Mouse (Mus musculus): ENCODE measurements around the gene Fras1.

The Fras1 gene

DNA sequence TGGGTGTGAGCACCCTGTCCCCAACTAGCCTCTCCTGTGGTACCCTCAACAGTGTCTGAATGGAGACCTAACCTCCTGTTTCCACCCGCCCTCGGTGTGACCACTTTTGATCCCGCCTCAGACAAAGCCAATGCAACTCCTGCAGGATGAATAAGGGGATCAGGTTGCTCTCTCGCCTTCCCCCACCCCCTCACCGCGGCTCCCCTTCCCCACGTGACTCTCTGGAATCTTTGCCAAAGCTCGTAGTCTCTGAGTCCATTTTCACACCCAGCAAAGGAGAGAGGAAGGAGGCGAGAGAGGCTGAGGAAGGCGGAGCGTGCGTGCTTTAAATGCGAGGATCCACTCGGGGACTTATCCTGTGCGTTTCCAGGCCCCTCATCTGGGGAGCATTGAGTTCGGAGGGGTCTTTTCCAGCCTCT is at the start of gene Fras1:
Fras1 (plus strand) TSS at position 389 of the 419 bp plus-strand sequence.
- no peak for DNase-seq

DNA sequence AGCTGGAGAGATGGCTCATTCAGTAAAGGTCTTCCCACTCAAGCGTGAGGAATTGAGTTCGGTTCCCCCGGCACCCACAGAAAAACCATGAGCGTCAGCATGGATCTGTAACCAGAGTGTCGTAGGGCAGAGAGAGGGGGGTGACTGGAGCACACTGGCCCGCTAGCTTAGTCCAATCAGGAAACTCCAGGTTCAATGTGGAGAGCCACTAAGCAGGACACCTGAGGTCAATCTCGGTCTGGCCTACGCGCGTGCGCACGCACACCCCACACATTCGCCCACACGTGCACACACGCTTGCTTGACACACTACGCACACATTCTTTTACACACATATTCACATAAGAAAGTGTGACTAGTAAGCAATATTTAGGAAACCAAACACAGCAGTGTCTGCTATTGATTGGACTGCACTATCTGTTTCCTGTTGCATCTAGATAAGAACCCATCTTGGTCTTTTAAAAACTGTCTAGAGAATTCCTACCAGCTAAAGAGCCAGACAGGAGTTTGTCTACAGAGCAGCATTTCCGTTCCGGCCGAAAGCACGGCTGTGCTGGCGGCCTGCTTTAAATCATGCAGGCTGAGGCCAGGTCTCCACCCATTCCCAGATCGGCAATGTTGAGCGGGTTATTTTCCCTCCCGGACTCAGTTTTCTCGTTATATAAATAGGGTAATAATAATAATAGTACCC is 42.6 kb upstream of the Fras1 start:
- no peak for DNase-seq

DNA sequence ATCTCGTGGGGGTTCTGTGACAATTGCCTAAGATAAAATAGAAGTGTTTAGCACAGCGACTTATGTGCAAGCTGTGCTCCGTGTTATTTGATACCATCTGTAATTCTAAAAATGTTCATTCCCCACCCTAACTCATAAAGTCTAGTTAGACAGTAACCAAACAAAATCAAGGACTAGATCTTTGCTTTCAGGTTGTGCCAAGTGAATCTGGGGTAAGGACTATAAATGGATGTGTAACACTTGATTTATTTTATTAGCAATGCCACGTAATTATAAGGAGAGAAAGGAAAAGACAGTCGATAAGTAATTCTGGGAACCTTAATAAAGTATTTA is 42.1 kb upstream of the Fras1 start:
- no peak for DNase-seq

DNA sequence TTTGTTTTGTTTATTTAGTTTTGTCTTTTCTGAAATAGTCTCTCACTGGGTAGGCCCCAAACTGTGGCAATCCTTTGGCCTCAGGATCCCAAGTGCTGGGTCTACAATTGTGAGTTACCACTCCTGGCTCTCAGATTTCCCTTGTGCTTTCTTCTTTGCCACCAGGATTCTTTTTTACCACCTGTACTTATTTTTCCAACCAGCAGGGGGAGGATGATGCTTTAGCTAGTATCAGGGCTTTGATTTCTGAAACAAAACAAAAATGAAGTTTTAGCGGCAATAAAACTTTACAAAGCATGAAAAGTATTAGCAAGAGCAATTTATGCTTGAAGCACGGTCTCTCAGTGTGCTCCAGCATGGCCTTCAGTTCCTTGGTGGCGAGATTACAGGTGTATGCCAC is 39.8 kb upstream of the Fras1 start:
- DNase-seq: no peak

DNA sequence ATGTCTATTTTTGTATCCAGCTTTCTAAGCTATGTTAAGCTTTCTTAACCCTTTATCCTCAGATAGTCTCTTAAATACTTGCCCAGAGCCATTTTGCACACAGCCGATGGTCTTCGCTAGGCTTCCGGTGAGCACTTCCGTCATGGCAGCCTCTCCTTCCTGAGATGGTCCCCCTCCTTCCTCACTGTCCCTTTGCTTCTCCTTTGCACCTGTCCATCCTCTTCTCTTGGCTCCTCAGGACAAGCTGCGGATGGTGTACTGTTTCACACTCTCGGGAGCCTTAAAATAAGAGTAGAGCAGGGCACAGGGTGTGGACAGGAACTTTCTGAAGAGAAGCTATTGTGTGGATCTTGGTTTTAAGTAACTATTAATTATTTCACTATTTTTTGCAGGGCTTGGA is 33.2 kb upstream of the Fras1 start:
- no peak for DNase-seq

DNA sequence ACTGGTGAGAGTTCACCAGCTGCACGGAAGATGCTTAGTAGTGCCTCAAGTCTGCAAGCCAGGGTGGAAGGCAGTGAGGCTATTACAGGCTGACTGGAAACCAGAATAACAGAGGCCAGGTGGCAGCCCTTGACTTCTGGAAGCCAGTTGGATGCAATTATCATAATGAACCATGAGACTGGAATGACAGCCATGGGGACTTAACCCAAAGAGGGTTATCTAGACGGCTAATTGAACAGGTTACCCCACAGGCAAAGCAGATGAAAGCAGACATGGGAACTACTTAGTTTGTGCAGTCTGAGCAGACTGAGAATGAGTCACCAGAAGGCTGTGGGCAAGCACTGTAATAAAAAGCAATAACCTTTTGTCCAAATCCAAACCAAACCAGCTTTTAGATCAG is 28.8 kb upstream of the Fras1 start:
- DNase-seq: no peak

DNA sequence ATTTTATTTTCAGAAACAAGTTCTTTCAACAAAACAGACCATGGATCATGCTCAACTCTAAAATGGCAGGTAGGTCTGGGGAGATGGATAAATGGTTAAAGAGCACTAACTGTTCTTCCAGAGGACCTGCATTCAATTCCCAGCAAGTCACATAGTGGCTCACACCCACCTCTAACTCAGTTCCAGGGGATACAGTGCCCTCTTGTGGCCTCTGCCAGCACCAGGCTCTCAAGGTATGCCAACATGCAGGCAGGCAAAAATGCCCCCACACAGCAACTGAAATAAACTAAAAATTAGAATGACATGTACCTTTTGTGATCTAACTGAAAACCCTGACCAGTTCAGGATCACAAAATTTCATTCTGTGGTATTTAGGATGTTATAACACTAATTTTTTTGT is 21.8 kb upstream of the Fras1 start:
- DNase-seq: peak in 1 of 2 experiments; percentile 7

DNA sequence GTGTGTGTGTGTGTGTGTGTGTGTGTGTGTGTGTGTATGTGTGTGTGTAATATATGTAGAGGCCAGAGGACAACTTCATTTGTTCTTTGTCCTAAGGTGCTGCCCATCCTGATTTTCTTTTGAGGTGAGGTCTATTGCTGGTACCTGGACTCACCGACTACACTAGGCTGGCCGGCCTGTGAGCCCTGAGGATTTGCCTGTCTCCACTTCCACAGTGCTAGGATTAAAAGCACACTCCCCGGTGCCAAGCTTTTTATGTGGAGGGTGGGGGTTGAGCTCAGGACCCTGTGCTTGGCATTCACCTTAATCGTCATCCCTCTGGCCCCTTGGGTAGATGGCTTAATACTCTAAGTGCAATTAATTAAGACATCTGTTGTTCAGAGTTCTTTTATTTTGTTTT is 9.8 kb upstream of the Fras1 start:
- DNase-seq: no peak

DNA sequence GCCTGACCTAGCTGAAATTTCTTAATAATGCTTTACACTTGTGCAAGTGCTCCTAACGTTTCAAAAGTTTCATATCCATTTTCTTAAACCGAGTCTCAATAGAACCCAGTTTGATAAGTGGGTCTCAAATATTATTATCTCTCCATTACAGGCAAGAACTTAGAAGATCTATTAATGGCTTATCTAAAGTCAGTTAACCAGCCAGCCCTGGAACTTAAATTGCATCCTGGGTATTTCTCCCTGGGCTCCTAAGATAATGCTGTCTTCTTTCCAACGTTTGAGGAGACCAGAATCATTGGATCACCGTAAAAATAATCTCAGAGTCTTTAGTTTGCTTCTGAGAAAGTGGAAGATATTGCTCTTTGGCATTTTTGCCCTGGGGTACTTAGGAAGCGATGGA is 8.2 kb upstream of the Fras1 start:
- DNase-seq: no peak

DNA sequence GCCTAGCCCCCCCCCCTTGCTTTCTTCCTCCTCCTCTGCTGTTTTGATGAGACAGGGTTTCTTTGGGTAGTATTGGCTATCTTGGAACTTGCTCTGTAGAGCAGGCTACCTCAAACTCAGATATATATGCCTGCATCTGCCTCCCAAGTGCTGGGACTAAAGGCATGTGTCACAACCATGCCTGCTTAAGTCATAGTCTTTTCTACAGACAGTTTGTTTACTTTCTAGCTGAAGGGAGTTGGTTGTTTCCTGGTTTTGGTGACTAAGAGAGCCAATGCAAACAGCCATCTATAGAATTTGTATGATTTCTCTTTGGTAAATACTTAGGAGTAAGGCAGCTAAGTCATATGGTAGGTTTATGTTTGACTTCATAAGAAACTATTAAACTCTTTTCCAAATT is 6.5 kb upstream of the Fras1 start:
- DNase-seq: no peak

DNA sequence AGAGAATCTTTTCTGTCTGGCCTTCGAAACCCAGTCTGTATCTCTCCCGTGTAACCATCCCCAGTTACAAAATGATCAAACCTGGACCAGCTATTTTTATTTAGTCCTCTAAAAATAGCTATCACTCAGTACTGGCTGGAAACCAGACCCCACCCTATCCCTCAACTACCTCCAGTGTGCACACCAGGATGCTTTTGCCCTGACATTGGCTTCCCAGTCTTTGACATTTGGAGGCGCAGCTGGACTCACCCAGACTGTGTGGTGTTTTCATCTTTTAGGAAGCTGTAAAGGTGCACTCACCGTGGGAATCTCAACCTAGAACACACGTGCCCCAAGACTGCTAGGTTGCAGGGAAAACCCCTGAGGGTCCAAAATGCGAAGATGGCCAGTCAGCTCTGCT is 649 bp upstream of the Fras1 start:
- DNase-seq: no peak

DNA sequence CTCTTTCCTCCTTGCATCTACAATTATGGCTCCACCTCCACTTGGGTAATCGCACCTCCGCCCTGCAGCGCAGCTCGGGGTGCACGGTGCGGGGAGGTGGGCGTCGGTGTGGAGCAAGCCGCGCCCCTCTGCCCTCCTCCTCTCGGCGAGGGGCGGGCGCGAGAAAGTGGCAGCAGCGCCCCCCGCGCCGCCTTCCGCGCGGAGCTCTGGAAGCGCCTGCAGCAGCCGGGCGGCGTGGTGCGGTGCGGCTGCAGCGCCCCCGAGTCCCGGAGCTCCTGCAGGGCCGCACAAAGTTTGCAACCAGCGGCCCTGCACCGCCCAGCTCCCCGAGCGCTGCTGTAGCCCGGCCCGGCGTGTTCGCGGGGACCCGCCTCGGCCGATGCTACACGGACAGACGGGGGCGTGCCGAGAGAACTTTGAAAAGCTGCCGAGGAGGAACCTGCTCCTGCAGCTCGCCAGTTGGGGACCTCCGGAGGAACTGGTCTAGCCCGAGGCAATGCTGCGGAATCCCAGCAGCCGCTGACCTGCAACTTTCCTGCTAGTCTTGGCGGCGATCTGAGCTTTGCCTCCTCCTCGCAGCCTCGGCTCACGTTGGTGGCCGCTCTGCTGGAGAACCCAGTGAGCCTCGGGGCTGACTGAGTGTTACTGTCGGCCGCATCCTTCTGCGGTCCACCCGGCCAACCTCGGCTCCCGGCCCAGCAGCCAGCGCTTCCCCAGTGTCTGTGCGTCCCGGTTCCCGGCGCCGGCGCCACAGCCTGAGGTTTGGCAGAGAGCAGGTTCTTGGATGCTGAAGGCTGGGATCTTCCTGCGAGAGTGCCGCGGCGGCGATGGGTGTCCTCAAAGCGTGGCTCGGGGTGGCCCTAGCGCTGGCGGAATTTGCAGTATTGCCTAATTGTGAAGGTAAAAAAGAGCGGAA is 489 bp downstream of the Fras1 start:
- DNase-seq: peak; percentile 13 to 24

DNA sequence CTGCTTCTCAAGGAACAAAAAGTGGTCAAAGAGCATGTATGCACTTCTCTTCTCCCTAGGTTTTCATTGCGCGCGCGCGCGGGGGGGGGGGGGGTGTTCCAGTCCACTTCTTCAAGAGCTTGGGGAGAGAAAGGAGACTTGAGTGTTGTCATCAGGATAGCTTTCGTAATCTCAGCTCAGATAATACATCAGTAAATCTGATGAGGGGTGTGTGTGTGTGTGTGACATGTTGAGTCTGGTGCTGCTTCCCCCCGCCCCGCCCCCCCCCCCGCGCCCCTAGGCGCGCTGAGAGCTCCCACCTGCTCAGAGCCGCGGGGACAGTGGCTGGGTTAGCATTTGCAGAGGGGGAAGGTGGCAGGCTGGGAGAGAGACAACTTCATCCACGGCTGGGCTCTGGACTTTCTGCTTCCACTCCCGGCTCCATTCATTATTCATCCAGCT is 1.7 kb downstream of the Fras1 start:
- no peak for DNase-seq

DNA sequence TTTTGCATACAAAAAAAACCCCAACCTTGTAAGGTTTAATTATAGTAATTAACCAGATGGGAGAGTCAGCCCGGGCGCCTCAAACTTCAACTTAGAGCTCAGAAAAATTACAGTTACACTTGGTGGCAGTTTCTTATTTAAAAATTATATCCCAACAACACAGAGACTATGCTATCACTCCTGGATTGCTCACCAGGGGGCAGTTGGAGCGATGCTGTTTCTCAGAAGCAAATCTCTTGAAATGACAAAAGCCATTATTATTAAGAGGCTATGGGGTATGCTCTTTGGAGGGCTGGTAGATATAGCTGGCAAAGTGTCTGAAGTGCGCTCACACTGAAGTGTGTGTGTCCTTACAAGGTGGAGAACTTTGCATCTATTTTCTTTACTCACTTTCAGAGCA is 2.5 kb downstream of the Fras1 start:
- DNase-seq: no peak

DNA sequence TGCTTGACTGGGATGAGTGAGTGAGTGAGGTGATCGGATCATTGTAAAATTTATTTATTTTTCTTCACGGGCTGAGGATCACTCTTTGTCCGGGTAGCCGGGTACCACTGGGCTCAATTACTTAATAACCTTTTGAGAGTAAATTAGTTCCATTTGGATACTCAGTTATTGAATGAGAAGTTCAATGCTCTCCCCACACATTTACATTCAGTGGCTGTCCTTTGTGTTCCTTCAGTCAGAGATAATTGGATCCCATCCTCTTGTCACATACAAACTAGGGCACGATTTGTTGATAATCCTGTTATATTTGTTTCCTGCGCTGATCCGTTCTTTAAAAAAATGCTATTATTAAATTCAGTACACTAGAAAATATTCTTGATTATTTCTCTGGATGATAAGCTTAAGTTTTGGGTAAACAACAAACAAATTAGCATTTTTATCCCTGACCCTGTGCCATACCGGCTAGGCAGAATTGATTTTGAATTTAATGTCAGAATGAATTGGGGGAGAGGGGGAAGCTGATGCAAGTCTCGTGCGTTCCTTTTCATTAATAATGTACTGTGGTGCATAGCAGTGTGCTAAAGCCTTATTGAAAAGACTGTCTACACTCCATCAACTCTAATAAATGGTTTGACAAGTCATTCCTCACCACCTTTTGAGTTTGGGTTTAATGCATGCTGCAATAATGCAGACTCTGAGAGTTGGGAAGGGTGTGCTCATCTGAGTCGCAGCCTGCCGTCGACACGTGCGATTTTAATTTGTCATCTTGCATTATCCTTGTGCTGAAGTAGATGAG is 12.6 kb downstream of the Fras1 start:
- DNase-seq: no peak

DNA sequence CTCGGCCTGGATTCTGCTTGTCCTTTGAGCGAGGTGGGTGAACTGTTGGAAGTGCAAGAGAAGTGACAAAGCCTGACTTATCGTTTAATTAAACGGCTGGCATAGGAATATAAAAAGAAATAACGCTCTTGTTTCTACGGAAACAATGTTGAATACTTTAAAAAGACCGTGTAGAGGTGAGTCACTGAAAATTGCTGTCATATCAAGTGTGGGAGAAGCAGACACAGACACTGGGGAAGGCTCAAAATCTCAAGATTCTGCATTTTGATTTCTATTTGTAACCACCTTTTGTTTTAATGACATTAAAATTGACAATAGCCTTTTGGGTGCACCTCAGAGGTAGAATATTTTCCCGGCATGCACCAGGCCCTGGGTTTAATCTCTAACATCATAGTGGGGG is 14.6 kb downstream of the Fras1 start:
- no peak for DNase-seq

DNA sequence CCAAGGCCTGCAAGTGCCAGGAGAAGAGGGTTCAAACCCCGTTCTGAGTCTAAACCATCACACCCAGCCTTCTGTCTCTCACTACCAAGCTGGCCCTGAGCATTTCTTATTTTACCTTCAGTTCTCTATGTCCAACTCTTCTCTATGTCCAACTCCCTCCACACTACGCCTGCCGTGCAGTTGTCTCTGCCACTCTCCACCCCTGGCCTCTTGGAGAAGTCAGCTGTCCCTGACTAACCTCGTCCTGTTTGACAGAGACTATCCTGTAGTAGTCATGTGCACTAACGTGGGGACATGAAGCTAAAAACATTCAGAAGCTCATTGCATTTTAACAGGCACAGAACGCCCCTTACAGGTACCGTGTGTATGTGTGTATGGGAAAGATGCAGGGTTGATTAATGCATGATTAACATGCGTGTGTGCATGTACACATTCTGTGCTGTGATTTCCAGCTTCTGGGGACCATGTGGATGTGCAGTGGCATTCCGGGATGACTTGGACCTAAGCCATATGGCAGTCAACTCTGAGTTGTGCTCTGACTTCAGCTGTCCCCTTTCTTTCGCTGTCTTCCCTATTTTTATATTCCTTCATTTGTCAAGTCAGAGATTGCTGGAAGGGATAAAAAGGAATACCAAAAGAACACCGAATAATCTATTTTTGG is 16.3 kb downstream of the Fras1 start:
- DNase-seq: no peak

DNA sequence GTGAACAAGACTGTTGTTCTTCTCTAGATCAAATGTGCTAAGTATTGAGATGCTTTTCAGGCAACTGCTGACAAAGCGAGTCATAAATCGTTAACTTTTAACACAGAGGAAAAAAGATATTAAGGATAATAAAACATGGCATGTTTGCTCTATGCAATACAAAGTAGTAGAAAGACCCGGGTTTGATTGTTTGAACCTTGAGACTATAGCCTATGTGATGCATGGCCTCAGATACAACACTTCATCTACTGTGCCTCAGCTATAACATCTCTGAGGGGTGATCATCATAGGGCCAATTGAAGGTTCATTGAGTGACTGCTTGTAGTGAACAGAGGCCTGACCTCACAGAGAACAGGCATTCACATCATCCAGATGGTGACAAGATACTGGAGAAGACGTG is 17.3 kb downstream of the Fras1 start:
- DNase-seq: no peak

DNA sequence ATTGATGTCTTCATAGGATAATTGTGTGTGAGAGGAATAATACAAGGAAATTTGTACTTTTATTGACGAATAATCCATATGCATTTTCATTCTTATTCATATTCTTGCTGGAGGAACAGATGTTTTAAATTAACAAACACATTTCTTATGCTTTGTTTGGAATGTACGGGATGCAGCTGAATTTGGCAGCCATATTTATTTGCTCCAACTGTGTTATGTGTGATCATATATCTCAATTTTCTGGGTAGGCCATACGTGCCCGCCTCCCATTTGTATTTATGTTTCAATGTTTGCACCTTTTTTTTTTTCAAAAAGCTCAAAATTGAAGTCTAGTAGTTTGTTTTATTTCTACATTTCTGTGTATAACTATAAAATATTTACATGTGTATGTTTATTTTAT is 21.2 kb downstream of the Fras1 start:
- DNase-seq: no peak

DNA sequence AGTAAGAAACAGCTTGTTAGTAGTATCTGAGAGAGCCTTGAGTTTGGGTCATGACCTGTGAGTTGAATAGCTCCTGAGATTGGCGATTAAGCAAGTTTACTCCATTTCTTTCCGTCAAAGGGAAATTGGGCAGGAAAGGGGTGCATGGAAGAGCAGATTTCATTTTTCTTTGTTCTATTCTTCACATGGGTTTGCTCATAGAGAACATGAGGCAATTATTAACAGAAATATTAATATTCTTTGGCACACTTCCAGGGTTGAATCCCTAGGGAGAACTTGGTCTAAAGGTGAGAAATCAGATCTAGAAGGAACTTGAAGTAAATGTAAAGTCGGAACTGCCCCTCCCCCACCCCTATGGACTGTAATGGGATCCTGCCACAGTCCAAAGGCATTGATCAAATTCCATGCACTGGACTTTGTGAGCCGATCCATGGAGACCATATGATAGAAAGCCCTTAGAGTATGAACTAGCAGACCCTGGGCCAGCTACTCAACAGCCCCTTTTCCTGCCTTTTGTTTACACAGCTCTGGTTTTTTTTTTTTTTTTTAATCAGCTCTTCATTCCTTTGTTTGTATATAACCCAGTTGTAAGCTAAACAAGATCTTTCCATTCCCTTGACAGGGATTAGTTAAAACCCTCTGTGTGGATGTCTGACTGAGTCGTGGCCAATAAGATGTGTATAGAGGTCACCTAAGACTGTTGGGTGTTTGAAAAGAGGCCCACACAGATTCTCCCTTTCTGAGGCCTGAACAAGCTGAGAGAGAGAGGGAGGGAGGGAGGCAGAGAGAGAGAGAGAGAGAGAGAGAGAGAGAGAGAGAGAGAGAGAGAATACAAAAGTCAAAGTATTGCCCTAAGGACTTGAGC is 22.3 kb downstream of the Fras1 start:
- DNase-seq: no peak

DNA sequence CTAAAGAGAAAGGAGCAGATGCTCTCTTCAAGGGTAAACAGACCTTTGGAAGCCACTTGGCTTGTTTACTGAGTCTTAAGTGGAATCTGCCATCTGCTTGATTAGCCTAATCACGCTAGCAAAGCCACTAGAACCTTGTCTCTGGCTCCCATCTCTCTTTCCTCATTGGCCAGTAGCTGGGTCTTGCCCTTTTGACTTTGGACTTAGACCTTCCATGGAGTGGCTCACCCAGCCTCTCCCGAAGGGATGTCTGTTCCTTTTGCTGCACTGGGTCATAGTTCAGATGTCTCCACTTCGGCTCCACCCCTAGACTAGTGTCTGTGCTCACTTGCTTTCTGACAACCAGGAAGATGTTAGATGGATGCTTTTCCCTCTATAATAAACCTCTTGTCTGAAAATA is 28.8 kb downstream of the Fras1 start:
- no peak for DNase-seq
